Mouse (Mus musculus): ENCODE results near the gene Cpsf2. TPM values are rescaled to one million over a fixed set of nuclear protein-coding genes. Genes with fewer than 3 reads are reported as not detected.

Cpsf2 gene
- polyA plus RNA-seq, 2 experiments: 10.1 to 21.1 TPM

- no peak for DNase-seq (ENCODE audit: low read depth in 3 of 3, low spot score in 3 of 3)
- WGBS (ENCODE audit: insufficient replicate concordance): 76% methylated on average over 5 of the region's 5 CpGs
- no peaks in the 10 kb centered on the region for H3K27me3 ChIP-seq (ENCODE audit: control insufficient read depth, insufficient read depth, low read length)
- H3K9ac ChIP-seq (replicated peaks): no peak overlapping the region
- H3K9me3 ChIP-seq (ENCODE audit: control insufficient read depth, low read length): no peaks in the 10 kb centered on the region
- H3K4me2 ChIP-seq (ENCODE audit: low read depth): no peak overlapping the region
- no peak for TF ChIP-seq EP300 (IDR thresholded peaks at IDR 0.05; ENCODE audit: low read depth)
- no peak for TF ChIP-seq CTCF (IDR thresholded peaks at IDR 0.05; ENCODE audit: low read depth)
- H3K4me3 ChIP-seq (ENCODE audit: insufficient read depth in 1 of 2, low read depth in 2 of 2, low read length in 2 of 2): no peak overlapping the region
- no peak for ATAC-seq (ENCODE audit: insufficient read depth)
- peaks cover 67% of the 10 kb centered on the region for H3K36me3 ChIP-seq (replicated peaks; ENCODE audit: control insufficient read depth, insufficient read depth, low read depth)
- H3K27ac ChIP-seq: no peak overlapping the region
- H3K4me1 ChIP-seq (replicated peaks; ENCODE audit: control insufficient read depth in 2 of 2, insufficient read depth in 2 of 2, low read length in 1 of 2): peaks cover 0 to 3% of the 10 kb centered on the region in 2 experiments; a peak in 1 of 4 replicates
Observed at GRCm38 (mm10) chr12:101998929-101999328, 23.1 kb downstream of the Cpsf2 start.

GRCm38 (mm10) chr12:102000785-102001184 is 25.0 kb downstream of the Cpsf2 start:
- H3K36me3 ChIP-seq (replicated peaks; ENCODE audit: control insufficient read depth, insufficient read depth, low read depth): peaks cover 65% of the 10 kb centered on the region
- 81% methylated on average over 11 of the region's 11 CpGs for WGBS (ENCODE audit: insufficient replicate concordance)
- H3K27me3 ChIP-seq (ENCODE audit: control insufficient read depth, insufficient read depth, low read length): no peaks in the 10 kb centered on the region
- DNase-seq (ENCODE audit: low read depth in 3 of 3, low spot score in 3 of 3): no peak
- H3K4me2 ChIP-seq (ENCODE audit: low read depth): no peak overlapping the region
- no peak overlapping the region for H3K4me3 ChIP-seq (ENCODE audit: insufficient read depth in 1 of 2, low read depth in 2 of 2, low read length in 2 of 2)
- no peaks in the 10 kb centered on the region for H3K9me3 ChIP-seq (ENCODE audit: control insufficient read depth, low read length)
- H3K9ac ChIP-seq (replicated peaks): no peak overlapping the region
- no peak overlapping the region for H3K27ac ChIP-seq
- TF ChIP-seq CTCF (IDR thresholded peaks at IDR 0.05; ENCODE audit: low read depth): no peak
- no peak for TF ChIP-seq EP300 (IDR thresholded peaks at IDR 0.05; ENCODE audit: low read depth)
- no peak for ATAC-seq (ENCODE audit: insufficient read depth)
- no peaks in the 10 kb centered on the region for H3K4me1 ChIP-seq (replicated peaks; ENCODE audit: control insufficient read depth in 2 of 2, insufficient read depth in 2 of 2, low read length in 1 of 2)

GRCm38 (mm10) chr12:102008111-102008977 is 32.6 kb downstream of the Cpsf2 start:
- ATAC-seq (ENCODE audit: insufficient read depth) (no peak), DNase-seq (ENCODE audit: low read depth in 3 of 3, low spot score in 3 of 3) (no peak)
- Histone ChIP-seq H3K4me2 (ENCODE audit: low read depth) (no peak overlapping the region), H3K9ac (replicated peaks) (no peak overlapping the region), H3K4me3 (ENCODE audit: insufficient read depth in 1 of 2, low read depth in 2 of 2, low read length in 2 of 2) (no peak overlapping the region), H3K4me1 (replicated peaks; ENCODE audit: control insufficient read depth in 2 of 2, insufficient read depth in 2 of 2, low read length in 1 of 2) (peaks cover 0 to 1% of the 10 kb centered on the region in 2 experiments; a peak in 2 of 4 replicates), H3K36me3 (replicated peaks; ENCODE audit: control insufficient read depth, insufficient read depth, low read depth) (peaks cover 10% of the 10 kb centered on the region), H3K27ac (no peak overlapping the region), H3K9me3 (ENCODE audit: control insufficient read depth, low read length) (no peaks in the 10 kb centered on the region), H3K27me3 (ENCODE audit: control insufficient read depth, insufficient read depth, low read length) (no peaks in the 10 kb centered on the region)
- 78% methylated on average over 16 of the region's 16 CpGs for WGBS (ENCODE audit: insufficient replicate concordance)
- TF ChIP-seq CTCF (IDR thresholded peaks at IDR 0.05; ENCODE audit: low read depth) (no peak), EP300 (IDR thresholded peaks at IDR 0.05; ENCODE audit: low read depth) (no peak)

GRCm38 (mm10) chr12:102009551-102009950 is 33.8 kb downstream of the Cpsf2 start:
- 76% methylated on average over 6 of the region's 6 CpGs for WGBS (ENCODE audit: insufficient replicate concordance)
- no peak for TF ChIP-seq EP300 (IDR thresholded peaks at IDR 0.05; ENCODE audit: low read depth)
- Histone ChIP-seq H3K36me3 (replicated peaks; ENCODE audit: control insufficient read depth, insufficient read depth, low read depth) (peaks cover 3% of the 10 kb centered on the region), H3K4me2 (ENCODE audit: low read depth) (no peak overlapping the region), H3K4me1 (replicated peaks; ENCODE audit: control insufficient read depth in 2 of 2, insufficient read depth in 2 of 2, low read length in 1 of 2) (peaks cover 0 to 1% of the 10 kb centered on the region in 2 experiments; a peak in 2 of 4 replicates), H3K4me3 (ENCODE audit: insufficient read depth in 1 of 2, low read depth in 2 of 2, low read length in 2 of 2) (no peak overlapping the region), H3K27me3 (ENCODE audit: control insufficient read depth, insufficient read depth, low read length) (no peaks in the 10 kb centered on the region), H3K9me3 (ENCODE audit: control insufficient read depth, low read length) (no peaks in the 10 kb centered on the region), H3K27ac (no peak overlapping the region), H3K9ac (replicated peaks) (no peak overlapping the region)
- DNase-seq (ENCODE audit: low read depth in 3 of 3, low spot score in 3 of 3): no peak
- no peak for ATAC-seq (ENCODE audit: insufficient read depth)

- 70% methylated on average over 5 of the region's 5 CpGs for WGBS (ENCODE audit: insufficient replicate concordance)
- DNase-seq (ENCODE audit: low read depth in 3 of 3, low spot score in 3 of 3): no peak
- H3K27me3 ChIP-seq (ENCODE audit: control insufficient read depth, insufficient read depth, low read length): no peaks in the 10 kb centered on the region
- ATAC-seq (ENCODE audit: insufficient read depth): no peak
- no peak for TF ChIP-seq CTCF (IDR thresholded peaks at IDR 0.05; ENCODE audit: low read depth)
- no peak for TF ChIP-seq EP300 (IDR thresholded peaks at IDR 0.05; ENCODE audit: low read depth)
- no peak overlapping the region for H3K27ac ChIP-seq
- H3K9me3 ChIP-seq (ENCODE audit: control insufficient read depth, low read length): no peaks in the 10 kb centered on the region
- peaks cover 0 to 1% of the 10 kb centered on the region in 2 experiments; a peak in 2 of 4 replicates for H3K4me1 ChIP-seq (replicated peaks; ENCODE audit: control insufficient read depth in 2 of 2, insufficient read depth in 2 of 2, low read length in 1 of 2)
- H3K4me3 ChIP-seq (ENCODE audit: insufficient read depth in 1 of 2, low read depth in 2 of 2, low read length in 2 of 2): no peak overlapping the region
- no peaks in the 10 kb centered on the region for H3K36me3 ChIP-seq (replicated peaks; ENCODE audit: control insufficient read depth, insufficient read depth, low read depth)
- no peak overlapping the region for H3K4me2 ChIP-seq (ENCODE audit: low read depth)
- no peak overlapping the region for H3K9ac ChIP-seq (replicated peaks)
Observed at GRCm38 (mm10) chr12:102014411-102014810, 38.6 kb downstream of the Cpsf2 start.

Measured in liver, embryonic 14.5 days (tissue).